Mouse (Mus musculus): ENCODE data around the gene Cldn9. TPM values are rescaled to one million over a fixed set of nuclear protein-coding genes. Genes with fewer than 3 reads are reported as not detected.

Cldn9 gene
- total RNA-seq, 4 experiments from 2014 or later, result 0.17 to 0.38 TPM; not detected in 2

GRCm38 (mm10) chr17:23680336-23680735, 3.5 kb downstream of the Cldn9 start:
- no peak for DNase-seq

DNA sequence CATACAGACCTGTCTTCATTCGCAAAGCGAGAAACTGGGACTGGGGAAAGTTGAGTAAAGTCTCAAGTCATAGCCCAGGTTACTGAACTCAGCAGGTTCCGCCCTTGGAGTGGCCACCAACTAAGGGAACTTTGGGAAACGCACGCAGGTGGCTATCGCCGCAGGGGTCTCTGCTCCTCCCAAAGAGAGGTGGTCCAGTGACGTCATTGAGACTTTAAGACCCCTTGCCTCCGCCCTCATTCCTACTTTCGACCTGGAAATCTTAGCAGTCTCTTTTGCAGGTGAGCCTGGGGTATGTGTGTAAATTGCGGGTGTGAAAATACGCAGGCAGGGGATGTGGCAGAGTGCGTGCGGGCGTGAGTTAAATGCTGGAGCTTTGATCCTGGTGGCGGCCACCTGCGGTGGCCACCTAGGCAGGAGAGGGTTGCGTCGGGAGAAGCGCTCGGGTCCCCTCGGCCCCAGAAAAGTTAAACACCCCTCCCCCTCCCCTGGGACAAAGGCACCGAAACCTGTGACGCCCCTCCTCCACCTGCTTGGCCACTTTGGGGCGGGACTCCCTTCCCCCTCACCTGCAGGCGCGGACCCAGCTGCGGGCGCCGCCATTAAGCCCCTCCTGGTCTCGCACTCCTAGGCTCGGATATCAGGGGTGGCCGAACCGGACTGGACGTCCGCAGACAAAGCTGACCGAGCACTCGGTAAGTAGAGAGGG, 4.5 kb downstream of the Cldn9 start, which contains the start of gene Cldn6:
Cldn6 (plus strand) TSS at position 123 of the 709 bp plus-strand sequence.
- no peak for DNase-seq

DNA sequence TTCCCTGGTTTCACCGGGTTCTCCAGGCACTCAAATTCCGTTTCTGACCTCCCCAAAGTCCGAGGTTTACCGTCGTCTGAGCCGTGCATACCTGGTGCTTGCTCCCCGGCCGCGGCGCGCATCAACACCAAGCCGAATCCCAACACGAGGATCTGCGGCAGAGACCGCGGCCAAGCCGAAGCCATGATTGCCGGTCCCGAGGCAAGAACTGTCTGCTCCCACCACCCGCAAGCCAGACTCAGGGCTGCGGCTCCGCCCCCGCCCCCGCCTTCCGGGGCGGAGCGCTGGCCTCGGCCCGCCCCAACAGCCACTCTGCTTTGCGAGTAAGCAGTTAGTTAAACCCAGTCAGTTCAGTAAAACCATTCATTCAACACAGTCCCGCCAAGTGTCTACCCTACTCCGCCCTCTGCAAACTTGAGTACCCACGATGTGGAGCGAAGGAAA, 6.6 kb downstream of the Cldn9 start, which contains the start of gene Tnfrsf12a:
Tnfrsf12a (minus strand) TSS at position 233 of the 444 bp plus-strand sequence.
- peak; percentile 83 for DNase-seq

DNA sequence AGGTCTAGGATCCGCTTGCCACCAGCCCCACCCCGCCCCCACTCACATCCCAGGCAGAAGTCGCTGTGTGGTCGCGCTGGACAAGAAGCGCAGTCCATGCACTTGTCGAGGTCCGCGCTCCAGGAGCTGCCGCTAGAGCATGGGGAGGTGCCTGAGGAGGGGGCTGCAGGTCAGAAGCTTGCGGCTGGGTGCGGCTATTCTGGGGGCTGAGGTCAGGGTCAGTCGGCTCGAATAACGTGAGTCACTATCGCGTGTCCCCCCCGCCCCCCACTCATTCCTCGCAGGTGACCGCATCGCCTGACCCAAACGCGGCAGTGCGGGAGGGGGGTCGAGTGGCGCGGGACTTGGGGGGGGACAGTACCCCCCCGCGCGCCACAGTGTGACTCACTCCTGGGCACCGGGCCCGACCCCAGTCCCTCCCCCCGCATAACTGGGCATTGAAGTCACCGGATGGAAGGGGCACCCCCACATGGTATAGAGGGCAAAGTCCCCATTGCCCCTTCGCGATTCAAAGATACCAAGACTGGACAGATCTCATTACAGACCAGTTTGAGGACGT, 7.3 kb downstream of the Cldn9 start:
- peak; percentile 65 for DNase-seq

DNA sequence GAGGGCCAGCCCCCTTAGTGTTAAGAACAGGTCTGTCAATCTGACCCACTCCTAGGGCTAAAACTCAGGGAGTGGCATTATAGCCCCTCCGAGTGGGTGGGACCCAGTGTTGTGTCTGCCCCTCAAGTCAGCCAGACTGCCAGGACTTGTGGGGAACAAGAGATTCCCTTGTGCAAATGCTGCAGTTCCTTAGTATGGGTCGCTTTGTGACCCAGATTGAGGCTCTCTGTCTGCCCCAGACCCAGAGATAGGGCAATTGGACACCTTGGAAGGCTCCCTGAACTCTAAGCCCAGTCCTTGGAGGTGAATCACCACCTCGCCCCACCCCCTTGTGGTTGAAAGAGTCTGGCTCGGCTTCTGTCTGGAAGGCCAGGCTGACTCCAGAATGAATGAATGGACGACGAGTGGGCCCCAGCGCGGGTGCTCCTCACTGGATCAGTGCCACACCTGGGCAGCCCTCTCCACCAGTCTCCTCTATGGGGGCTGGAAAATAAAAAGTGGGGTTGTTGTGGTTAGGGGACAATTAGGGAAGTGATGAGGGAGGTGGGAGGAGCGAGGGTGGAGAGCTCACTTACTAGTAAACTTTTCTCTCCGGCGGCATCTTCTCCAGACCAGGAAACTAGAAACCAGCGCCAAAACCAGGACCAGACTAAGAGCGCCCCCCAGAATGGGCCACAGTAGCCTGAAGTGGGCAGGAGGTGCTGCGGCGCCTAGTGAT, 8.1 kb downstream of the Cldn9 start:
- DNase-seq, result peak; percentile 87

DNA sequence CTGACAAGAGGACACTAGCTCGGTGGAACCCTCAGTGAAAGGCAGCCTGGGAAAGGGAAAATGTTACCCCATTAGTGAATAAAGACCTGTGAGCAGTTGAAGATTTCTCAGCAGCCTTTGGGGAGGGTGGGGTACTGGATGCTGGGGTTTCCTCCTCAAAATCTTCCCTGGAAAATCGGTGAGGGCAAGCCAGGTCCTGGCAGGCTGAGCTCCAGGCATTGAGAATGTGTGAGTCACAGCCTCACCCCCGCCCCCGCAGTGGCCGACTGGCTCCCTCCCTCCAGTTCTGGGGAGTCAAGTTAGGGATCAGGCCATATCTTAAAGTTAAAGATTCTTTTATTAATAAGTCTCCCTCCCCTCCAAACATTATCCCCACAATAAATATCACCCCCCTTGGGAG, 8.7 kb downstream of the Cldn9 start:
- peak; percentile 78 for DNase-seq

DNA sequence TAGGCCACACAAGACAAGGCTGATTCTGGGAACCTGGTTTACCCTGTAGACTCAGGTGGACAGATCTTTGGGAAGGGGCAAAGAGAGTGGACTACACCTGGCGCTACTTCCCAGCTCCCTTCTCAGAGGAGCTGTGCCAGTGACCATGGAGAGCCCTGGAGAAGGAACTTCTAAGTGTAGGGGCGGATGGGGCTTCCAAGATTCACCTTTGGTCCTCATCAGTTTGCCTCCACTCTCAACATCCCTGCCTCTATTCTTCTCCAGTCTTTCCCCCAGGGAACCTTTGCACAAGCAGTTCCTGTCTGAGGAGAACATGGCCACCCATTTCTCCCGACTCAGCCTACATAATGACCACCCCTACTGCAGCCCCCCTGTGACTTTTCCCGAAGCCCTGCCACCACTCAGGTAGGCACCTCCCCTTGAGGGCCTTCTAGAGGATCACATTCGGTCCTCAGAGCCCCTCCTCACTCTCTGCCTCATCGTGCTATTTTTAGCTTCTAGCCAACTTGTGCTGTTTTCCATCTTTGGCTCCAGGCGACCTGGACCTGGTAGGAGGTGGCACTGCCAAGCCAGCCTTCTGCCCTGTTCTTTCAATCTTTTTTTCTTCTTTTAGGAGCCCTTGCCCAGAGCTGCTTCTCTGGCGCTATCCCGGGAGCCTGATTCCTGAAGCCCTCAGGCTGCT, 9.4 kb downstream of the Cldn9 start:
- DNase-seq, result no peak

GRCm38 (mm10) chr17:23673424-23674073, 10.3 kb downstream of the Cldn9 start, which contains the start of the genes Hcfc1r1 and Thoc6:
Hcfc1r1 (plus strand) TSS chr17:23673596.
Thoc6 (minus strand) TSS chr17:23673882.
- peak; percentile 93 for DNase-seq

- no peak for DNase-seq
Observed at GRCm38 (mm10) chr17:23672761-23673160, 11.1 kb downstream of the Cldn9 start.

DNA sequence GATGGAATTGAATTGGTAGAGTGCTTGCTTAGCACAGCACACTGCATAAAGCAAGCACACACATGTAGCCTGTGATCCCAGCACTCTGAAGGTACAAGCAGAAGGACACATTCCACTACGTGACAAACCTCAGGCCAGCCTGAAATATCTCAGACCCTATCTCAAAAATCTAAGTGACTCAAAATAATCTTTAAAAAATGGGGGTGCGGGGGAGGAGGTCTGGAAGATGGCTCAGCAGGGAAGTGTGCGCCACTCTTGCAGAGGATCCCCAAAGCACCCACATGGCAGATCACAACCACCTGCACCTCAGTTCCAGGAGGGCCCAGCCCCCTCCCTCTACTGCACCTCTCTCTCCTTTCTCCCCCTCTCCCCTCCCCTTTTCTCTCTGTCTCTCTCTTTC, 12.3 kb downstream of the Cldn9 start:
- no peak for DNase-seq

GRCm38 (mm10) chr17:23670516-23671074, 13.2 kb downstream of the Cldn9 start:
- DNase-seq, result no peak

- no peak for DNase-seq
Observed at GRCm38 (mm10) chr17:23665511-23665910, 18.3 kb downstream of the Cldn9 start.

- no peak for DNase-seq
Observed at GRCm38 (mm10) chr17:23664556-23665021, 19.2 kb downstream of the Cldn9 start.

- no peak for DNase-seq
Observed at GRCm38 (mm10) chr17:23661526-23661925, 22.3 kb downstream of the Cldn9 start.

- DNase-seq, result no peak
Observed at GRCm38 (mm10) chr17:23660876-23661200, 23.0 kb downstream of the Cldn9 start.

- no peak for DNase-seq
Observed at GRCm38 (mm10) chr17:23660117-23660875, 23.5 kb downstream of the Cldn9 start, which contains the start of gene Bicdl2. Bicdl2 (plus strand) TSS chr17:23660506.

DNA sequence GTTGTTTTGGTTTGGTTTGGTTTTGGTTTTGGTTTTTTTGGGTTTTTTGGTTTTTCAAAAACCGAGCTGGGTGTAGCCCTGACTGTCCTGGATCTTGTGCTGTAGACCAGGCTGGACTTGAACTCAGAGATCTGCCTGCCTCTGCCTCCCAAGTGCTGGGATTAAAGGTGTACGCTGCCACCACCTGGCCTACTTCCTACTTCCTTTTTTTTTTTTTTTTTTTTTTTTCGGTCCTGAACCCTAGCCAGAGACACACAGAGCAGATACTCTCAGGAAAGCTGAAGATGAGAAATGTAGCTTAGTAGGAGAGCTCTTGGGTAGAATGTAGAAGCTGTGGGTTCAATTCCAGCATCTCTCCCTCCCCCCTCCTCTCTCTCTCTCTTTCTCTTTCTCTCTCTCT, 25.4 kb downstream of the Cldn9 start:
- DNase-seq, result no peak

DNA sequence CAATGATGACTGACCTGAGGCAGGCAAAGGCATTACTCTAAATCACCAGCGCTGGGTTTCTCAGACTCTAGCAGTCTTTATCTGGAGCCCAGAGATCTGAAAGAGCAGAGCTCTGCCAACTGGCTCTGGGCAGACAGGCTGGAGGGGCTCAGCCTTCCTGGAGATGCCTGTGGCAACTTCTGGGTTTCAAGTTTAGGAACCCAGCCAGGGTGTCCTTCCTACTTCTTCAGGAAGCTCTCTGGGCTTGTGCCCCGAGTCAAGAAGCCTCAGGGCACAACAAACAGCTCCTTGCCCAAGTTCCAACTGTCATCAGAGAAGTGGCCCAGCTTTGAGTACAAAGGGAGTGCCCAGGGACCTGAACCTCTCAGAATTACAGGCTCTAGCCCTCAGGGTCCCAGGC, 29.4 kb downstream of the Cldn9 start:
- no peak for DNase-seq

DNA sequence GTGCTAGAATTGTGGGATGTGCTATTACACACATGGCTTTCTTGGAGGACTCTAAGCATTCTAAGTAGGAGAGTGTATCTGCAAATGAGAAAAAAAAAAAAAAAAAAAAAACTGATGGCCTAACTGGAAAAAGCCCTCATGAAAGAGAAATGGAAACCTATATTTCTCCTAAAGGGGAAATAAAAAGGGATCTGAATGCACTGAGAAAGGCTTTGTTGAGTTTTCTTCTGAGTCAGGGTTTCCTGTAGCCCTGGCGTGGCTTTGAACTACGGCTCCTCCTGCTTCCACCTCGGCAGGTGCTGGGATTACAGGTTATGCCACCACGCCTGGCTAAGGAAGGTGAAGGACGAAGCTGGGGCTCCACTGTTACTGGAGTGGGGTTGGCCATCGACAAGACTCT, 29.8 kb downstream of the Cldn9 start:
- no peak for DNase-seq

DNA sequence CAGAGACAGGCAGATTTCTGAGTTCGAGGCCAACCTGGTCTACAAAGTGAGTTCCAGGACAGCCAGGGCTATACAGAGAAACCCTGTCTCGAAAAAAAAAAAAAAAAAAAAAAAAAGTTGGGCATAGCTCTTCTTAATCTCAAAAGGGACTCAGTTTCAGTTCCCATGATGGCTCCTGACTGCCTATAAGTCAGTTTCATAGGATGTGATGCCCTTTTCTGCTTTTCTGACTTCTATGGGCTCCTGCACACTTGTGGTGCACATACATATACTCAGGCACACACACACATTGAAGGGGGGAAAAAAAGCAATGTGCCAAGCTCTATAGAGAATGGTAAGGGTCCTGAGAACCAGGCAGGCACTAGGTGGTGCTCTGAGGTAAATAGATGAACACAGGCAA, 30.5 kb downstream of the Cldn9 start:
- DNase-seq, result no peak

DNA sequence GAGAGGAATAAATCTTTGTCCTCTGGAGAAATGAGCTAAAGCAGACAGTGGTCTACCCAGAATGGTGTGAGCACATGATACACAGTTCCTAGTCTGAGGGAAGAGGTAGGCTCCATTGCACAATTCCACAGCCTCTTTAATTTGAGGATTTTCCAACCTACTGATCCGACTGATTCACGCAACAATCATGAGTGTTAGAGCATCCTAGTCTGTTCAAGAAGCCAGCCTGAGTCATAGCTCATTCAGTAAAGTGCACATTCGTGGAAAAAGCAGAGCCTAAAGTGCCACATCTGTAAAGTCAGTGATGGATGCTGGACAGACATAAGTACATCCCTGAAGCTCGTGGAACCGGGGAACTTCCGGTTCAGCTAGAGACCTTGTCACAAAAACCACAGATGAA, 32.5 kb downstream of the Cldn9 start:
- no peak for DNase-seq
